Mouse (Mus musculus) left cerebral cortex, postnatal 10 days (tissue): ENCODE data around the gene Nudt3. TPM values are rescaled to one million over a fixed set of nuclear protein-coding genes. Genes with fewer than 3 reads are reported as not detected.

Experiments
- DNase-seq, 2 experiments: peaks; one replicate each; pipeline ENCODE4 v3.0.0; 2021 to 2022; ENCODE audit warnings: low spot score in 2 of 2, mixed read lengths in 1 of 2; ENCODE audit errors: extremely low spot score in 1 of 2
- intact Hi-C: fragments of 180-260 bp; cut with DNase I; formaldehyde crosslinking; loops from one replicate; pipeline ENCODE4 v1.15.1; 2025
- total RNA-seq, 2 experiments: library from RNA; stranded (reverse); gene quantifications; 2 replicates each; pipeline ENCODE4 v1.2.3; 2021

Gene Nudt3
- total RNA-seq, 2 experiments from 2014 or later = 497 to 524 TPM

DNA sequence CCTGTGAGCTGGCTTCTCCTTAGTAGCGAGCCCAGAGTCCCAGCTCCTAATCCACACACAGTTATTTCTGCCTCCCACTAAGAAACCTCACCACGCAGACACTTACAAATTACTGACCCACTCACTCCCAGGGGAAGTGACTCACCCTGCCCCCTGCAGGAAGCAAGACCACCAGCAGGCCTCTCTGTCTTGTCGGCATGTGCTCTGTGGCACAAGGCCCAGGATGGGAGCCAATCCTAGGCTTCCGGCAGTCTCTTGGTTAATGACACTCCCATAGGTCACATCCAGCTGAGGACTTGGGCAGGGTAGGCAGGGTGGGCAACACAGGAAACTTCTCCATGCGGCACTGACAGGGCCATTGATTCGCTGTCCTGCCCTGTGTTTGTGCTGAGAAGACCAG, 45.8 kb downstream of the Nudt3 start:
- DNase-seq = peak in 1 of 2 experiments; percentile 58
- intact Hi-C loops = no loop called here

DNA sequence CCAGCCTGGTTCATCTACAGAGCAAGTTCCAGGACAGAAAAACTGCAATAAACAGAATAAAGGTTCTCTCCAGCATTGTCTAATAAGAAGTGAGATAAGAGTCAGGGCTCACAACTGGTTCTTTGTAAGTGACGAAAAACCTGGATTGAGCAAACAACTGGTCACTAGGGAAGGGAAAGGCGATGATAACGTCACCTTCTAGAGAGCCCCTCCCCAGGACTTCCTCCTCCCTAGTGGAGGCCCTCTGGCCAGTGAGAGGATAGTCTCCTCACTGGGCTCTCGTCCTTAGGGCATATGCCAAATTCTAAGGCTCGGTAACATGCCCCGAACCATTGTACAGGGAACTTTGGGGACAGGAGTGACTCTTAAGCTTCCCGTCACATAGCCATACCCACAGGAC, 47.2 kb downstream of the Nudt3 start:
- intact Hi-C loops = no loop called here
- DNase-seq = no peak

DNA sequence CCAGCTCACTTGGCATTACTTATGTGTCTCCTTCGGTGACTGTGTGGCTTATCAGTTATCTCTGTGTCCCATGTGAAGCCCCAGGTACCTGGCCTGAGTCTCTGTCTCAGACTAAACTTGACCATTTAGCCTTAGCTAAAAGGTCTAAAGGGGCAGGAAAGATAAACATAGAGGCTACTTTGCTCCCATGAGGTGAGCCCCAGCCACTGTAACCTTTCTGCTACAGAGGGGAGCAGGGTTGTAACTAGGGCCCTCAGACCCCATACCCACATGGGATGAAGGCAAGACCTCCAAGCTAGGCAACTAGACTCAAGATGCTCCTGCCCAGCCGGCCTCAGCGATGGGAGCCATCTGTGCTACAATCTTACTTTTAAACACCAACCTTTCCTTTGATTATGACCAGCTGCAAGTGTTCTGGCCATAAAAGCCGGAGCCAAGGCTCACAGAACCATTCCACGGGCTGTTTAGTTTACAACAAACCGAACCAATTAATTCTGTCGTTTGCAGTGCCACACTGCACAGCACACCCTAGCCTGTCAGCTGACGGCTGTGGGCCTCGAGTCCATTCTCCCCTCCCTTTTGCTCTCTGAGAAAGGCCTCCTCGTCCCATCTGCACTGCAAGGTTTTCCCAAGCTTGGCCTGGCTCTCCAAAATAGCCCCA, 48.0 kb downstream of the Nudt3 start:
- intact Hi-C loops = no loop called here
- no peak for DNase-seq

DNA sequence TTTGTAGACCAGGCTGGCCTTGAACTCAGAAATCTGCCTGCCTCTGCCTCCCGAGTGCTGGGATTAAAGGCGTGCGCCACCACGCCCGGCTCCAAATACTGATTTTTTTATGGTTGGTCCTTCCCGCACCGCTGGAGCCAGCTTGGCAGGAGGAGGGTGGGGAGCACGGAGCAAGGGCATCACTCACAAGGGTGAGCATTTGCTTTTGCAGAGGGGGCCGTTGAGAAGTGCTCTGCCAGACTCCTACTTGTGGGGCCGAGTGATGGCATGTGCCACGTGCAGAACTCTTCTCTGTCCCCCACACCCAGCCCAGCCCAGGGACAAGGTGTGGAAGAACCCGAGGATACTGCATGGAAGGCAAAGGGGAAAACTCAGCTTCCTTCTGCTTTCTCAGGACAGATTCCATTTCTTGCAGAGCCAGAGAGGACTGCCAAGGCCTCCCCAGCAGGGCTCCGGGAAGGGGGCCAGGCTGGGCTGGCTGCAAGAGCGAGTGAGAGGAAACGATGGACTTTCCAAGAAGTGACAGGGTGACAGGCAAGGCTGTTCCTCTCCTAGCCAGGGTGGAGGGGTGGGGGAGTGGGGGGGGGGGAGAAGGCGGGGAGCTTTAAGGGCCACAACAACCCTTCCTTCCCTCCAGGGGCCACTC, 48.7 kb downstream of the Nudt3 start:
- intact Hi-C loops = no loop called here
- DNase-seq = peak; percentile 70 to 84

DNA sequence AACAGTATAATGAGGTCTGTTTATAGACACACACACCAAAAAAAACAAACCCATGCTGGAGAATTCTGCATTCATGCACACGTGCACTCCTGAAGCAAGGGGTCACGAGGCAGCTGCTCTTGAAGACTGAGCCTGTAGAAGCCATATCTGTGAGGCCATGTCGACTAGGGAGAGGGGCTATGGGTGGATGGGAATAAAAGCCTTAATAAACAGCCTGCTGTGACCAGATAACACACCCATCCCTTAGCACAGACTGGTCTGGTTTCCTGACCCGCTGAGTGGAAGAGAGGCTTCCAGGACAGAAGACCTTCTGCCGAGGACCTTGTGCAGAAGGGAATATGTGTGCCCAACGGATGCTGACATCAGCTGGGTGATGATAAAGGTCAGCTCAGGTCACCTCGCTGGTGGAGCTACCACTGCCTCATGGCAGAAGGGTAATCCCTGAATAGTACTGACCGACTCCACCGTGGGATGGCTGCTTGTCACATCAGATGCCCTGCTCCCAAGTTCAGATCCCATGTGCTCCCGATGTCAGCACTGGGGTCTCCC, 49.4 kb downstream of the Nudt3 start:
- DNase-seq = no peak

DNA sequence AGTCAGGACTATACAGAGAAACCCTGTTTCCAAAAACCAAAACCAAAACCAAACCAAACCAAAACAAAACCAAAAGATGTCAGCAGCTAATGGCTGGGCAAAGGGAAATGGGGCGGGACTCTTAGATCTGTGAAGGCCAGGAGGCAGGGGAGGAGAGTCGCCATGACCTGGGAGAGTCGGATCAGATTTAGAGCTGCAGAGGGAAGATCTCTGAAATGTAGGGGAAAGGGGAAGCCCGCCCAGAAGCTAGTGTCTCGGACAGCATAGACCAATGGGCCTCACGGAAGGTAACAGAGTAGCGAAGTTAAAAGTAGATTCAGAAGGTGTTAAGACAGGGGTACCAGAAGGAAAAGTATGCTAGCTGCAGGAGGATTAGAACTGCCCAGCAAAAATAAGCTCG, 52.0 kb downstream of the Nudt3 start:
- no peak for DNase-seq
- intact Hi-C loops = loop anchor here (2.0 kb wide), 1 partner anchor 55 kb away; no protein-coding TSS in a partner anchor

More for the DNA sequence above, 49.4 kb downstream of the Nudt3 start:
- intact Hi-C loops = no loop called here

DNA sequence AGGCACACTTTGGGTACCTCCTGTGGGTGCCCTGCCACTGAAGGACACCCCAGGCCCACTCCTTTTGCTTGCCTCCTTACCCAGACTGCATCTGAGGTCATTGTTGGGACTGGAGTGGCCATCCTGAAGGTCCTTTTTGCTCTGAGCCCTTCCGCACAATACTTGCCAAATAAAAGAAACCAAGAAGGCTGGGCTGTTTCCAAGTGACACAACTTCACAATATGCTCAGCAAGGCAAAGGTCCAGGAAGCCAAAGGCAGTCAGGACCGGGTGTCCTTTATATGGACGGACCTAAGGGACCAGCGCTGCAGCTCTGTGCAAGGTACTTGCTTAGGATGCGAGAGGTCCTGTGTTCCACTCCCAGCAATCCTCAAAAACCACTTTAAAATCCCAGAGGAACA, 55.1 kb downstream of the Nudt3 start:
- no peak for DNase-seq
- intact Hi-C loops = no loop called here

DNA sequence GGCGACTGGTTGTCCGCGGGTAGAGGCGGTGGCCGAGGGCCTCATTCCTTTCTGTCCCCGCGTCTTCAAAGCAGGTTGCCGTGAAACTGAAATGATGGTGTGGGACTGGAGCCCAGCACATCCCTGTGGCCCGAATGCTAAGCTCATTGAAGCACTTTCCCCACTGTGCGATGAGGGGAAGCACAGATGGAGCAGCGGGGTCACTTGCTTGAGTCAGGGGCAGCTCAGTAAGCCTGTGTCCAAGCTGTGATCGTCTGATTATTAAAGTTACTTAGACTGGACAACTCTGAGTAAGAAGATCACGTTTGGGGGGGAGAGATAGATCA, 57.4 kb downstream of the Nudt3 start:
- DNase-seq = no peak
- intact Hi-C loops = no loop called here

DNA sequence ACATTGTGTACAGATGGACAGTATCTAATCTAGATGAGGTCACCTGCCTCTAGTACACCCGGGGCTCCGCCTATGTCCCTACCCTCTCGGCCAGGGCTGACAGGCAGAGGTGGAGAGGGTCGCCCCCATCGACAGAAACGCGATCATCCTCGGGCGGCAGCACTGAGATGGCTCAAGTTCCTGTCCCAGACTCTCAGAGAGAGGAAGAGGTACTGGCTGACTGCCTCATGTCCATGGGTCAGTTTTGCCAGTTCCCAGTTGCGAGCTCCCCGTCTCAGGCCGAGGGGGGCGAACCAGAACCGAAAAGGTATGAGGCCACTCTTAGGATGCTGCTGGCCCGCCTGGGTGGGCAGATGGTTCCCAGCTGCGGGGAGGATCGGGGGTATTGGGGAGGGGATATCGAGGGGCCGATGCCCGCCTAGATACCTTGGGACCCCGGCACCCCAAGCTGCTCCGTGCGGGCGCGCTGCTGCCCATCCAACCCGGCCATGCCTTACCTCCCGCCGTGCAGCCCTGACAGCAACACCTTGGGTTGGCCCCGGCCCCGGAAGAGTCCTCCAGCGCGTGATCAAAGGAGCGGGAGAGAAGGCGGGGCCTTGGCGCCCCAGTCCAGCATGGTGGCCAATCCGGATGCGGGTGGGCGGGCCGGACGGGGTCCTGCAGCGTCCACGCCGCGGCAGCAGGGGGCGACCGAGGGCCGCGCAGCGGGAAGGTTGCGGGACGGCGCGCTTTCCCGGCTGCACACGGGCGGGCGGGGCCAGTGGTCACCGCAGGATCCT, 57.9 kb downstream of the Nudt3 start, which contains the start of gene AI413582:
AI413582 (minus strand) TSS at position 594 of the 779 bp plus-strand sequence.
- peak; percentile 91 to 96 for DNase-seq
- intact Hi-C loops = no loop called here

DNA sequence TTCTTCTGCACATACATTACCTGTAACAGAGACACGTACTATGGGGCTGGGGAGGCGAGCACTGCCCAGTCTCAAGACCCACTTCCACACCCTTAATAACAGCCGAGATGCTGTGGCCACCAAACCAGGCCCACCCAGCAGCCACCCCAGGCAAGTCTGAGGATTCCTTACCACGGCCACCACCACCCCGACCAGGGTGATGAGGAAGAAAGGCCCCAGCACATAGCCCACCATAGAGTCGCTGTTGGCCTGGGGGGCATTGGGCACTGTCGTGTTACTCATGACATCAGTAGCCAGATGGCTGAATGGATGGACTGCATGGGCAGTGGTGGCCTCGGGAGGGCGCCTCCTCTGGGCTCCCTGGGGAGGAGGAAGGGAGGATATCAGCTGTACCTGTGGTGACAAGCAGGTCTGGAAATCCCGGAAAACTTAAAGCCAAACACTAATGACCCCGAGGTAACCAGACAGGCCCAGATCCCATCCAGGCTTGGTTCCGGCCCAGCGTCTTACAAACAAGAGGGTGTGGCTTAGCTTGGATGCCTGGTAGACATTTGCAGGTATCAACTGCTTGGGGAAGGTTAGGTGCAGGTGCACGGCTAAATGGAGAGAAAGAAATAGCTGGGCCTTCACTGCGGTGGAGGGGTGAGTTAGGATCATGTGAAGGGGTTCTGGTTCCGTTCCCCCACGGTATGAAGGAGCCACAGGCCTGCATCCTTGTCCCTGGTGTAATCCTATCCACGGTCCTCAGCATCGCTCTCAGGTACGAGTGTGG, 58.7 kb downstream of the Nudt3 start:
- intact Hi-C loops = no loop called here
- DNase-seq = no peak

DNA sequence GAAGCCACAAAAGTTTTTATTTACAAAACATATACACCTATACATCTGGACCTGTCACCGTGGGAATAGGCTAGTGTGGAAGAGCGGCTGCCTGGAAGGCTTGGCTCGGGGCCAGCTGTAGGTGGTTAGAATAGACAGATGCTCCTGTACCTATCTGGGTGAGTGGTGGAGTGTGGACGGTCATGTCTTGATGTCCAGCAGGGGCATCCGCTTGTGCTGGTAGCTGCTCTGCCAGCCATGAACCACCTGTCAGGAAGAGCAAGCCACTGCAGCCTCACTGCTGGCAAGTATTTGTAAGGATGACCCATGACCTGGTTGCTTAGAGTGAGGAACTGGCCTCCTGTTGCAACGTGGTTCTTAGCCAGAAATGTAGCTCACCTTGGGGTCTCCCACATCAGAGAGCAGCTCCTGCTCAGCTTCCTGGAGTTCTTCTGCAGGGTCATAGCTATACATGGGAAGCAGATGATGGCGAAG, 59.5 kb downstream of the Nudt3 start:
- intact Hi-C loops = no loop called here
- no peak for DNase-seq

DNA sequence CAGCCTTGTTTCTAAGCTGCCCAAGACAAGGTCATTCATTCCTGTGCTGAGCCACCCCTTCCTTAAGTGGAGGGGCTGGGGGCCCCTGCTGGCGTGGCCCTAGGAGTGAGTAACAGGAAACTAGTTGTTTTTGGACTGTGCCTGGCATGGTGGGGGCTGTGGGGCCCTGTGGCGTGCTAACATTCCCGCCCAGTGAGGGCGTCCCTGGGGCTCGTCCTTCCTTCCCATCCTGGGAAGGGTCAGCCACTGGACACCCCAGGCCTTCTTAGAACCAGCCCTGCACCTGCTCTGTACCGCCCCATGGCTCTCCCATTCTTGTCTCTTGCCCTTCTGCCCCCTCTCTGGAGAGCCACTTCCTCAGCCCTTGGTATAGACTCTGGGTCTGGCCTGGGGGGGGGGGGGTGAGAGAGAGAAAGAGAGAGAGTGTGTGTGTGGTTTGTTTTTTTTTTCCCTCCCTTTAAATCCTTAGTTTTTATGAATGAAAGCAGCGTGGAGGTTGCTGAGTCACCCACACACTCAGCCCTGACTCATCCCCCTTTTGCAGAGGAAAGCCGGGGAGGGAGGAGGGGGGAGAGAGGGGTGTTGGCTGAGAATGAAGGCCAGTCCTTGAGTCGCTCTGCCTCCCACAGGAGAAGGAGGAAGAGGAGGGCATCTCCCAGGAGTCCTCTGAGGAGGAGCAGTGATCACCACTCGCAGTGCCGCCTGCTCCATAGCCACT, 61.3 kb downstream of the Nudt3 start:
- peak in 1 of 2 experiments; percentile 63 for DNase-seq
- intact Hi-C loops = no loop called here

DNA sequence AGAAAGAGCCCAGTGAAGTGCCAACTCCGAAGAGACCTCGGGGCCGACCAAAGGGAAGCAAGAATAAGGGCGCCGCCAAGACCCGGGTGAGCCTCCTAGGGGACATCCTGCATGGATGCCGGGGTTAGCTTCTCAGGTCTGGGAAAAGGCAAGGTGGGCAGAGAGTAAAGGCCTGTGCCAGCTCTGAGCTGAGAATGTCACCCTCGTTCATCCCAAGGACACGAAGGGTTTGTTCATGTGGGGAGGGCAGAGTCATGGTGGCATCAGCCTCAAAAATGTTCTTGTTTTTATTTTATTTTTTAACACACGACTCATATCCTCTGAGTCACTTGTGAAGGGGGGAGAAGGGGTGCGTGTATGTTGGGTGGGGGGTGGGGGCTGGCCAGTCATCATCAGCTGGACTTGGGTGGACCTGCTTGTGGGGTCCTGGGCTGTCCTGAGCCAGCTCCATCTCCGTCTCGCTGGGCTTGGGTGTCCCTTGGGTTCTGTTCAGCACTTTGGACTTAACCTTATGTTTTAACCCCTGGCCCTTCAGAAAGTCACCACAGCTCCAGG, 62.3 kb downstream of the Nudt3 start:
- DNase-seq = no peak
- intact Hi-C loops = no loop called here

DNA sequence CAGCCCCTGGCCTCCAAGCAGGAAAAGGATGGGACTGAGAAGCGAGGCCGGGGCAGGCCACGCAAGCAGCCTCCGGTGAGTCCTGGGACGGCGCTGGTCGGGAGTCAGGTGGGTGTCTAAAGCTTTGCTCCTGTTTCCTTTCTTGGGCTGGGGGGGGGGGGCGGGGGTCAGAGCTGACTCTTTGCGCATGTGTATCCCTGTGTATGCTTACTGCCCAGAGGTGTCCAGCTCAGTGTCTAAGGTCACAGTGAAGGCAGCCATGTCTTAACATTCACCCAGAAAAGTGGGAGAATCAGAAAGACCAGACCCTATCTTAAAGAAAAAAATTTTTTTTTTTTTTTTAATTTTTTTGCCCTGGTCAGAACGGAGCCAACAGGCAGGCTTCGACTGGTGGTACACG, 63.7 kb downstream of the Nudt3 start:
- intact Hi-C loops = no loop called here
- DNase-seq = no peak

DNA sequence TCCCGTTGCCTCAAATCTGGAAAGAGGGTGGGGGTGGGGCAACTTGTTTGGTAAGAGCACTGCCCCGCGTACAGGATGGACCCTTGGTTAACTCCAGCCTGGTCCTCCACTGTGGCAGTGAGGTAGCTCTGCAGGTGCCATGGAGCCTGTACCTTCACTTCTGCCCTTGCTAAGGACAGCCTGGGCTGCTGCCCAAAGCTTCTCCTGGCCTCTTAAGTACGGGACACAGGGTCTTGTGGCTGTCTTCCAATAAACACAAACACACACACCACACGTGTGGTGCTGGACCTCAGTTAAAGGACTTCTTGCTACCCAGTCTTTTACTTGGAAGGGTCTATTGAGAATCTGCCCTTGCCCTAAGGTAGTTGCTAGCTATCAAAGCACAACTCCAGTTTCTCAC, 64.5 kb downstream of the Nudt3 start:
- no peak for DNase-seq
- intact Hi-C loops = no loop called here

DNA sequence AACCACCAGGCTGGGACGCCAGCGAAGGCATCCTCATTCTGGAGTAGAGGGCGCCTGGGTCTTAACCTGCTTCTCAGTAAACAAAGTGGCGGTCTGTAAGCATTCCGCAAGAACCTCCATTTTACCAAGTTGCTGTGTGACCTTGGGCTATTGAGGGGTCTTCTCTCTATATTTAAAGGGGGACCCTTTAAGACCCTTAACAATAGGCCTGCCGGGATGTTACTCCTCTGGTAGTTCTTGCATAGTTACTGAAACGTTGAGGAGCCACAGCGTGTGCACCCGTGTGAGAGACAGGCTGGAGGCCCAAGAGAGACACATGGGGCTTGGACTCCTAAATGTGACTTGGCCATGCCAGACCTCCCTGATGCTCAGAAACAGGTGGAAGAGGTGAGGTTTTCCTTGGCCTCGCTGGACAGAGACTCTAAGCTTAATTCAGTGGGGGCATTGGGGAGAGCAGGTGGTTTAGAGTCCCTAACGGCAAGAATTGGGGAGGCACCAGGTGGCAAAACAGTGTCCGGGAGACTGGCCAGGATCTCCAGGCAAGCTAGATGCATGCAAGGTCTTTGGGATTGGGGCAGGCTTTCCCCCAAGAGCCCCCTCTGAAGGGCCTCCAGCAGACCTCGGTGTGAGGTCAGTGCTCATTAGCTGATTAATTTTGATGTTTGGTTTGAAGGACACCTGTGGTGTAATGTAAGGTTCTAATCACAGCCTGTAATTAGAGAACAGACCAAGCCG, 65.2 kb downstream of the Nudt3 start:
- DNase-seq = no peak
- intact Hi-C loops = no loop called here

DNA sequence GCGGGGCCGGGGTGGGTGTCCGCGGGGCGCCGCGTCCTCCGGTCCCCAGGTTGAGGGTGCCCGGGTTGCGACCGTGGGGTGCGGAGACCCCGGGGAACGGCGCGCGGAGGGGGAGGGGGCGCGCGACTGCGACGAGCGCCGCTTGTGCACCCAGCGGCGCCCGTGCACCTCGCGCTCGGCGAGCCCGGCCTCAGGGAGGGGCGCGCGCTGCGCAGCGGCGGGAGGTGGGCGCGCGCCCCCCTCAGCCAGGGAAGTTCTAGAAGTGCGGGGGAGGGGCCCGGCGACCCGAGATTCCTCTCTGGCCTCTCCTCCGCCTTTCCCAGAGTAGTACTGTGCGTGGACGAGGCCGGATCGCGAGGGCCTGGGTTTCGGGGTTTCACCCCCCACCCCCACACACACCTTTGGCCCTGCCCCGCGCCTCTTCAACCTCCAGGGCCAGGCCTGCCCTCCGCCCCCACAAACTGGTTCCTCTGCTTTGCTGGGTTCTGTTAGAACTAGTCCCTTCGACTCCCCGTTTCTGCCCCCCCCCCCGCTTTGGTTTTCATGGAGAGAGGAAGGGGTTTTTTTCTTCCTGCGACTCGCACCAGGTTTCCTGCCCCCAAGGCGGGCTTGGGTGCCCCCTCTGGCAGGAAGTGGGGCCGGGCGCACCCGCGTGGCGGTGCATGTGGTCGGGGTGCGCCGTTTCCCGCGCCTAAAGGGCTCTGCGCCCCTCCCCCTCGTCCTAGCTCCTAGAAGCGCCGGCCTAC, 65.9 kb downstream of the Nudt3 start:
- DNase-seq = peak in 1 of 2 experiments; percentile 80
- intact Hi-C loops = no loop called here
